Mouse (Mus musculus): ENCODE data around the gene Slc44a1. TPM values are rescaled to one million over a fixed set of nuclear protein-coding genes. Genes with fewer than 3 reads are reported as not detected.

The Slc44a1 gene
- polyA plus RNA-seq, 1 experiment from 2014 or later: 11.2 TPM

DNA sequence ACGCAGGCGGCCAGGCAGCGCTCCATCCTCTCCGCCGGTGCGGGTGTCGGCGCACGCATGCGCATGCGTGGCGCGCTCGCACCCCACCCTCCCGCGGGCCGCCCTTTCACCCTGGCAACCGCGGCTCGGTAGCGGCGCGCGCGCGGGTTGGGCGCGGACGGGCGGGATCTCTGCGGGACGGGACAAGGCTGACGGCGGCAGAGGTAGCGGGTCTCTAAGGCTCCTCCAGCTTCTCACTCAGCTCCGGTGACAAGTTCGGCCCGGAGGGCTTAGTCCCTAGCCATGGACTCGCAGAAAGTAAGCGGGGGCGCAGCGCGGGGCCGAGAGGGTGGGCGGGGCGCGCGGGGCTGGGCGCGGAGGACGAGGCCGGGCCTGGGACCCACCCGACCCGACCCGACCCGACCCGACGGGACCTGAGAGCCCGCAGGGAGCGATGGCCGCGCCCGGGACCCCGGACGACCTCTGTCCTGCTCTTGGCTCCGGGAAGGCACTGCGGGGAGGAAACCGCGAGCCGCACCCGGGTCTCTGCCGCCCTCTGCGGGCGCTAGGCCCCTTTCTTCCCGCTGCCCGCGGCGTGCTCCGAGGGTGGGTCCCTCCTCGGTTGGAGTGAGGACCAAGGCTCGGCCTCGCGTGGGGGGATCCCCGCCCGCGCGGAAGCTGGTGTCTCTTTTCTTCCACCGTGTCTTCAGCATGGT, 191.2 kb downstream of the Slc44a1 start, which contains the start of gene Fsd1l:
Gene Fsd1l (plus strand): TSS at position 156 of the 695 bp plus-strand sequence.
- H3K9ac ChIP-seq: peak within 1 kb of the TSS; percentile 65
- peak within 1 kb of the TSS; percentile 82 for H3K4me3 ChIP-seq
- peak within 1 kb of the TSS; percentile 68 for H3K4me2 ChIP-seq
- no peaks in the 10 kb centered on the region for H3K9me3 ChIP-seq
- H3K27me3 ChIP-seq: 0 out of 2 replicates have a peak, but pooled peaks cover 3% of the 10 kb centered on the region
- WGBS: under 1% methylated on average over 75 of the region's 88 CpGs
- H3K27ac ChIP-seq (replicated peaks): peak within 1 kb of the TSS; percentile 87
- no peaks in the 10 kb centered on the region for H3K36me3 ChIP-seq
- H3K4me1 ChIP-seq (replicated peaks): peaks cover 42% of the 10 kb centered on the region
- peak; percentile 92 for ATAC-seq (ENCODE audit: low FRiP score, low read depth)

DNA sequence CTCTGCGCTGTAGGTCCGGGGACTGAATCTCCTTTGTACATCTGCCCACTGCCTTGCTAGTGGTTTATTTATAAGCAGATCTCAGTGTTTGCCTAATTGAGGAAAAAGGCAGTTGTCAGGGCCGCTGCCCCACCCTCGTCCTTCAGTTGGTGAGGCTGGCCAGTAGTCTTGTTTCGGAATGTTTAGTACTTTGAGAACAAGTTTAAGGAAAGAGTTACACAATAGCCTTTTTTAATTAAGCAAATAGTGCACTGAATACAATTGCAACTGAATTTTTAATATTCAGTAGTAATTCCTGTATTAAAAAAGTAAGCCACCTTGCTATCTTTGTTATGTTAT, 191.8 kb downstream of the Slc44a1 start:
- Histone ChIP-seq H3K27ac (replicated peaks) (peak overlapping the region; percentile 87), H3K4me3 (peak overlapping the region; percentile 82), H3K9me3 (no peaks in the 10 kb centered on the region), H3K4me1 (replicated peaks) (peaks cover 44% of the 10 kb centered on the region), H3K36me3 (no peaks in the 10 kb centered on the region), H3K27me3 (0 out of 2 replicates have a peak, but pooled peaks cover 3% of the 10 kb centered on the region), H3K4me2 (peak overlapping the region; percentile 68), H3K9ac (peak overlapping the region; percentile 65)
- under 1% methylated on average over 5 of the region's 5 CpGs for WGBS
- no peak for ATAC-seq (ENCODE audit: low FRiP score, low read depth)

- Histone ChIP-seq H3K4me3 (no peak overlapping the region), H3K27ac (replicated peaks) (no peak overlapping the region), H3K4me2 (no peak overlapping the region), H3K4me1 (replicated peaks) (peaks cover 57% of the 10 kb centered on the region), H3K9me3 (no peaks in the 10 kb centered on the region), H3K27me3 (no peaks in the 10 kb centered on the region), H3K36me3 (0 out of 2 replicates have a peak, but pooled peaks cover 2% of the 10 kb centered on the region), H3K9ac (no peak overlapping the region)
- ATAC-seq (ENCODE audit: low FRiP score, low read depth): no peak
- 55% methylated on average over 3 of the region's 3 CpGs for WGBS
Measured at GRCm38 (mm10) chr4:53635336-53635735, 195.1 kb downstream of the Slc44a1 start.

- H3K9ac ChIP-seq: no peak overlapping the region
- no peak overlapping the region for H3K4me3 ChIP-seq
- 0 out of 2 replicates have a peak overlapping the region, but pooled peaks have one; percentile 5 for H3K27ac ChIP-seq (replicated peaks)
- no peaks in the 10 kb centered on the region for H3K27me3 ChIP-seq
- no peaks in the 10 kb centered on the region for H3K9me3 ChIP-seq
- no peak overlapping the region for H3K4me2 ChIP-seq
- peaks cover 11% of the 10 kb centered on the region; the same call in 1 of the 2 replicates for H3K36me3 ChIP-seq
- peak; percentile 33; the same call in 1 of the 2 replicates for ATAC-seq (ENCODE audit: low FRiP score, low read depth)
- H3K4me1 ChIP-seq (replicated peaks): peaks cover 51% of the 10 kb centered on the region
- 53% methylated on average over 7 of the region's 7 CpGs for WGBS
Measured at GRCm38 (mm10) chr4:53637269-53637909, 197.2 kb downstream of the Slc44a1 start.

DNA sequence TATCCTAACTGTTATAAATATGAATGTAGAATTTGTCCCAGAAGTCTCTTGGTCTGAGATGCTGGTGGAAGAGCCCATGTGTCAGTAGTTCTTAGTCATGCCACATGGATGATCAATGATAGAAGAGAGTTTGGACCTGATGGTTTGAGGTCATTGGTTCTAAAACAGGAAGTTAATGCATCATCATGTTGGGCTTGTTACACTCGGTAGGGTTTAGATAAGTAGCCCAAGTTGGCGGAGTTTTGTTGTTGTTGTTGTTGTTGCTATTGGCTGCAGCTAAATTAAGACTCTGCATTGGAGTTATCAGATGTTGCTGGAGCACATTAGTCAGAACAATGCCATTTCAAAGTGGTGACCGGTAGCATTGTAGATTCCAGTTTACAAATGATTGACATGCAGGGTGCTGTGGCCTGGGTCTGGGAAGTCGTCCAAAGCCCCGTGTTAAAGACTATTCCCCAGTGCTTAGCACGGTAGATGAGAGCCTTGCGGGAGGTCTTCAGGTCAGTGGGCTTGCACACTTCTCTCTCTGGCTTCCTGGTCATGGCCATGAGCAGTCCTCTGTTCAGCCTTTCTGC, 198.4 kb downstream of the Slc44a1 start:
- Histone ChIP-seq H3K4me1 (replicated peaks) (peaks cover 39% of the 10 kb centered on the region), H3K9me3 (no peaks in the 10 kb centered on the region), H3K9ac (no peak overlapping the region), H3K27me3 (no peaks in the 10 kb centered on the region), H3K4me3 (no peak overlapping the region), H3K36me3 (peaks cover 11% of the 10 kb centered on the region; the same call in 1 of the 2 replicates), H3K27ac (replicated peaks) (no peak overlapping the region), H3K4me2 (no peak overlapping the region)
- ATAC-seq (ENCODE audit: low FRiP score, low read depth): no peak
- 72% methylated on average over 7 of the region's 7 CpGs for WGBS

GRCm38 (mm10) chr4:53658029-53658428, 217.8 kb downstream of the Slc44a1 start:
- Histone ChIP-seq H3K4me2 (no peak overlapping the region), H3K27ac (replicated peaks) (no peak overlapping the region), H3K4me3 (no peak overlapping the region), H3K4me1 (replicated peaks) (no peaks in the 10 kb centered on the region), H3K9ac (no peak overlapping the region), H3K36me3 (peaks cover 35% of the 10 kb centered on the region), H3K9me3 (no peaks in the 10 kb centered on the region), H3K27me3 (no peaks in the 10 kb centered on the region)
- ATAC-seq (ENCODE audit: low FRiP score, low read depth): no peak
- 68% methylated on average over 3 of the region's 3 CpGs for WGBS

DNA sequence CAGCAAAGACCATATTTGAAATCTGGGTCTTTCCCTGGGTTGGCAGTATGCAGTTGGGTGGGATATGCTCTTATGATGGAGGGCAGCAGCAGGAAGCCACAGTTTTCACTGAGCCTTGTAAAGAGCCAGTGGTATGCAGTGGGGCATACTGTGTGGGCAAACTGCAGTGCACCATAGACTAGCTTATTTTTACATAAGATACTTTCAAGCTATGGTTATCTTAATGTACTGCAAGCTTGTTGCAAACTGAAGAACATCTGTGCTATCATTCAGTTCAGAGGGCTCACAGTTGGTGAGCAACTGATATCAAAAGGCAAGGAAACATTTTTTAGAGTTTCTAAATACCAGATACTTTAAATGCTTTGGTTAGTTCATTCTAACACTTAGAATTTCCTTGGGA, 220.5 kb downstream of the Slc44a1 start:
- no peak overlapping the region for H3K27ac ChIP-seq (replicated peaks)
- no peak overlapping the region for H3K4me3 ChIP-seq
- H3K4me1 ChIP-seq (replicated peaks): no peaks in the 10 kb centered on the region
- H3K27me3 ChIP-seq: no peaks in the 10 kb centered on the region
- H3K9ac ChIP-seq: no peak overlapping the region
- no peak overlapping the region for H3K4me2 ChIP-seq
- H3K9me3 ChIP-seq: no peaks in the 10 kb centered on the region
- peaks cover 39% of the 10 kb centered on the region for H3K36me3 ChIP-seq
- ATAC-seq (ENCODE audit: low FRiP score, low read depth): no peak

Other genes with a start within 250 kb of the Slc44a1 start
- gene Fsd1l, start 191.1 kb downstream of the Slc44a1 start, polyA plus RNA-seq (2015; fragmentation: Nextera tagmentation; extraction: Ambion mirVana): 30.6 and 35.5 TPM in 2 replicates

All from hindbrain, embryonic 15.5 days (tissue).